Mouse (Mus musculus): ENCODE results near the gene Mrpl39. TPM values are rescaled to one million over a fixed set of nuclear protein-coding genes. Genes with fewer than 3 reads are reported as not detected.
A peak's percentile ranks its signal among the peaks of the same experiment; 100 is the strongest.

Gene Mrpl39
- polyA plus RNA-seq, 1 experiment from 2014 or later = 46.7 TPM

GRCm38 (mm10) chr16:84704661-84705240, 30.8 kb downstream of the Mrpl39 start:
- H3K9ac ChIP-seq = no peak overlapping the region
- no peak overlapping the region for H3K27ac ChIP-seq
- ATAC-seq (ENCODE audit: borderline replicate concordance, extremely low read depth, low FRiP score, low TSS enrichment) = no peak
- H3K4me1 ChIP-seq = peaks cover 4% of the 10 kb centered on the region; the same call in 1 of the 2 replicates
- H3K4me3 ChIP-seq = no peak overlapping the region
- no peaks in the 10 kb centered on the region for H3K36me3 ChIP-seq
- H3K27me3 ChIP-seq = peaks cover 22% of the 10 kb centered on the region
- WGBS = 49% methylated on average over 8 of the region's 8 CpGs
- H3K9me3 ChIP-seq = no peaks in the 10 kb centered on the region
- H3K4me2 ChIP-seq = no peak overlapping the region

GRCm38 (mm10) chr16:84703769-84704660, 31.5 kb downstream of the Mrpl39 start:
- Histone ChIP-seq H3K9ac (no peak overlapping the region), H3K27me3 (peaks cover 22% of the 10 kb centered on the region)
- 59% methylated on average over 13 of the region's 13 CpGs for WGBS

GRCm38 (mm10) chr16:84703129-84703768, 32.3 kb downstream of the Mrpl39 start:
- H3K9ac ChIP-seq = peak overlapping the region; percentile 45
- no peaks in the 10 kb centered on the region for H3K36me3 ChIP-seq
- peak overlapping the region; percentile 59 for H3K4me3 ChIP-seq
- ATAC-seq (ENCODE audit: borderline replicate concordance, extremely low read depth, low FRiP score, low TSS enrichment) = peak; percentile 84
- no peak overlapping the region for H3K27ac ChIP-seq
- H3K27me3 ChIP-seq = peaks cover 22% of the 10 kb centered on the region
- no peaks in the 10 kb centered on the region for H3K9me3 ChIP-seq
- under 1% methylated on average over 44 of the region's 55 CpGs for WGBS
- peaks cover 4% of the 10 kb centered on the region; the same call in 1 of the 2 replicates for H3K4me1 ChIP-seq
- peak overlapping the region; percentile 99 for H3K4me2 ChIP-seq

More at GRCm38 (mm10) chr16:84703769-84704660, 31.5 kb downstream of the Mrpl39 start:
- Histone ChIP-seq H3K4me1 (peaks cover 4% of the 10 kb centered on the region; the same call in 1 of the 2 replicates), H3K27ac (no peak overlapping the region), H3K4me3 (peak overlapping the region; percentile 59), H3K9me3 (no peaks in the 10 kb centered on the region), H3K36me3 (no peaks in the 10 kb centered on the region), H3K4me2 (peak overlapping the region; percentile 99)
- no peak for ATAC-seq (ENCODE audit: borderline replicate concordance, extremely low read depth, low FRiP score, low TSS enrichment)

GRCm38 (mm10) chr16:84702230-84703128, 33.1 kb downstream of the Mrpl39 start:
- no peaks in the 10 kb centered on the region for H3K36me3 ChIP-seq
- 9% methylated on average over 39 of the region's 39 CpGs for WGBS
- peaks cover 22% of the 10 kb centered on the region for H3K27me3 ChIP-seq
- peak overlapping the region; percentile 59 for H3K4me3 ChIP-seq
- H3K4me2 ChIP-seq = peak overlapping the region; percentile 99
- H3K27ac ChIP-seq = no peak overlapping the region
- ATAC-seq (ENCODE audit: borderline replicate concordance, extremely low read depth, low FRiP score, low TSS enrichment) = peak; percentile 61; the same call in 1 of the 2 replicates
- peak overlapping the region; percentile 45 for H3K9ac ChIP-seq
- H3K9me3 ChIP-seq = no peaks in the 10 kb centered on the region
- H3K4me1 ChIP-seq = peaks cover 4% of the 10 kb centered on the region; the same call in 1 of the 2 replicates

- H3K9ac ChIP-seq = no peak overlapping the region
- no peak overlapping the region for H3K4me3 ChIP-seq
- H3K4me2 ChIP-seq = no peak overlapping the region
- peaks cover 17% of the 10 kb centered on the region for H3K27me3 ChIP-seq
- H3K4me1 ChIP-seq = peaks cover 4% of the 10 kb centered on the region; the same call in 1 of the 2 replicates
- no peaks in the 10 kb centered on the region for H3K9me3 ChIP-seq
- no peak overlapping the region for H3K27ac ChIP-seq
- H3K36me3 ChIP-seq = no peaks in the 10 kb centered on the region
- 84% methylated on average over 5 of the region's 5 CpGs for WGBS
- ATAC-seq (ENCODE audit: borderline replicate concordance, extremely low read depth, low FRiP score, low TSS enrichment) = no peak
Measured at GRCm38 (mm10) chr16:84701041-84701440, 34.5 kb downstream of the Mrpl39 start.

- H3K27me3 ChIP-seq = peaks cover 5% of the 10 kb centered on the region; the same call in 1 of the 2 replicates
- no peak overlapping the region for H3K9ac ChIP-seq
- no peak overlapping the region for H3K4me2 ChIP-seq
- H3K4me1 ChIP-seq = peaks cover 4% of the 10 kb centered on the region; the same call in 1 of the 2 replicates
- no peak overlapping the region for H3K27ac ChIP-seq
- no peaks in the 10 kb centered on the region for H3K9me3 ChIP-seq
- WGBS = 55% methylated on average over 6 of the region's 6 CpGs
- ATAC-seq (ENCODE audit: borderline replicate concordance, extremely low read depth, low FRiP score, low TSS enrichment) = no peak
- no peak overlapping the region for H3K4me3 ChIP-seq
- no peaks in the 10 kb centered on the region for H3K36me3 ChIP-seq
Measured at GRCm38 (mm10) chr16:84698708-84699107, 36.8 kb downstream of the Mrpl39 start.

- H3K4me1 ChIP-seq = no peaks in the 10 kb centered on the region
- no peak overlapping the region for H3K4me2 ChIP-seq
- no peak for ATAC-seq (ENCODE audit: borderline replicate concordance, extremely low read depth, low FRiP score, low TSS enrichment)
- 77% methylated on average over 11 of the region's 11 CpGs for WGBS
- no peak overlapping the region for H3K4me3 ChIP-seq
- H3K27ac ChIP-seq = no peak overlapping the region
- no peak overlapping the region for H3K9ac ChIP-seq
- no peaks in the 10 kb centered on the region for H3K27me3 ChIP-seq
- H3K36me3 ChIP-seq = no peaks in the 10 kb centered on the region
- H3K9me3 ChIP-seq = no peaks in the 10 kb centered on the region
Measured at GRCm38 (mm10) chr16:84696178-84696577, 39.4 kb downstream of the Mrpl39 start.

- no peak for ATAC-seq (ENCODE audit: borderline replicate concordance, extremely low read depth, low FRiP score, low TSS enrichment)
- 62% methylated on average over 4 of the region's 4 CpGs for WGBS
- H3K27me3 ChIP-seq = no peaks in the 10 kb centered on the region
- no peaks in the 10 kb centered on the region for H3K9me3 ChIP-seq
- H3K4me2 ChIP-seq = no peak overlapping the region
- no peaks in the 10 kb centered on the region for H3K36me3 ChIP-seq
- H3K4me3 ChIP-seq = no peak overlapping the region
- no peaks in the 10 kb centered on the region for H3K4me1 ChIP-seq
- H3K27ac ChIP-seq = no peak overlapping the region
- H3K9ac ChIP-seq = no peak overlapping the region
Measured at GRCm38 (mm10) chr16:84681991-84682390, 53.6 kb downstream of the Mrpl39 start.

- H3K4me1 ChIP-seq = no peaks in the 10 kb centered on the region
- H3K36me3 ChIP-seq = no peaks in the 10 kb centered on the region
- H3K4me2 ChIP-seq = no peak overlapping the region
- no peak overlapping the region for H3K4me3 ChIP-seq
- no peak overlapping the region for H3K27ac ChIP-seq
- WGBS = 67% methylated on average over 5 of the region's 5 CpGs
- H3K9ac ChIP-seq = no peak overlapping the region
- H3K27me3 ChIP-seq = no peaks in the 10 kb centered on the region
- ATAC-seq (ENCODE audit: borderline replicate concordance, extremely low read depth, low FRiP score, low TSS enrichment) = no peak
- no peaks in the 10 kb centered on the region for H3K9me3 ChIP-seq
Measured at GRCm38 (mm10) chr16:84680760-84681159, 54.8 kb downstream of the Mrpl39 start.

- no peaks in the 10 kb centered on the region for H3K4me1 ChIP-seq
- no peak overlapping the region for H3K27ac ChIP-seq
- no peaks in the 10 kb centered on the region for H3K9me3 ChIP-seq
- WGBS = 72% methylated on average over 3 of the region's 3 CpGs
- no peak for ATAC-seq (ENCODE audit: borderline replicate concordance, extremely low read depth, low FRiP score, low TSS enrichment)
- H3K4me3 ChIP-seq = no peak overlapping the region
- no peaks in the 10 kb centered on the region for H3K27me3 ChIP-seq
- H3K36me3 ChIP-seq = no peaks in the 10 kb centered on the region
- no peak overlapping the region for H3K9ac ChIP-seq
- H3K4me2 ChIP-seq = no peak overlapping the region
Measured at GRCm38 (mm10) chr16:84677292-84677691, 58.2 kb downstream of the Mrpl39 start.
